Mouse (Mus musculus) right cerebral cortex, postnatal 14 days (tissue): ENCODE results near the gene Fignl2.

Experiments
- DNase-seq: peaks from one replicate; pipeline ENCODE4 v3.0.0; 2022

Fignl2 gene

DNA sequence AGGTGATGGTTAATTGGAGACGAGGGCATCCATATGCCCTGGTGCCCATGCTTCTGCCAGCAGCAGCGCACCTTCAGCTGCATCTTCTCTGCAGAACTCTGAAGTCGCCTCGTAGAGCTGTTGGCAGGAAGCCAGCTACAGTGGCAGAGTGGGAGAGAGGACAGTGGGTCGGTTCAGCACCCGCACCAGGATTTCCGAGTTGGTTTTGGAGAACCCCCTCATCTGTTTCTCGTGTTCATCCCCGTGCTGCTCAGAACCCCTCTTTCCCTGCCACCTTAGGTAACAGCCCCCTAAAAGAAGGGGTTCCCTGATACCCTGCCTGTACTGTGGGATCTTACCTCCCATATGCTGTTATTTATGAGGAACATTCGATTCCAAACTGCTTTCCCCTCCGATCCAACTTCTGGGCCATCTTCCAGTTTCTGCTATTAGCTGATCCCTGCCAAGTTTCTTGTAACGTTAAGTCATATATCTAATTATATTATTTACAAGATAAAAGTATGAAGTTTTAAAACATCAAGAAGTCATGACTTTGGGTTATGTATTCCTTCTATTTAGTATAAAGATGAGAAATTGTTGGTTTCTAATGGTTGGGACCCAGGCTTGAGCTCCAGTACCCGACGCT is 69.9 kb downstream of the Fignl2 start:
- peak; percentile 66 for DNase-seq

DNA sequence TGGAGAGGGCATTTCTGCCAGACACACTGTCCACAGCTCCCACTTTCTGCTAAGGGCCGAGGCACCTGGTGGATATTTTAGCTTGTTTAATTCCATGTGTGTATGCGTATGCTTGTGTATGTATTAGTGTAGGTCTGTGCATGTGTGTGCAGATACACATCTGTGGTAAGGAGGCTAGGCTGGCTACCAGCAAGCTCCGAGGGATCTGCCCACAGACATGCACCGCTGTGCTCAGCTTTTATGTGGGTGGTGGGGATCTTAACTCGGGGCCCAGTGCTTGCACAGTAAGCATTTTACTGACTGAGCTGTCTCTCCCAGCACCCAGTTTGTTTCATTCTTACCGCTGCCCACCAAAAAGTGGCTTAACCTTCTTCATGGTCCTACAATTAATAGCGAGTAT is 71.1 kb downstream of the Fignl2 start:
- DNase-seq = no peak

DNA sequence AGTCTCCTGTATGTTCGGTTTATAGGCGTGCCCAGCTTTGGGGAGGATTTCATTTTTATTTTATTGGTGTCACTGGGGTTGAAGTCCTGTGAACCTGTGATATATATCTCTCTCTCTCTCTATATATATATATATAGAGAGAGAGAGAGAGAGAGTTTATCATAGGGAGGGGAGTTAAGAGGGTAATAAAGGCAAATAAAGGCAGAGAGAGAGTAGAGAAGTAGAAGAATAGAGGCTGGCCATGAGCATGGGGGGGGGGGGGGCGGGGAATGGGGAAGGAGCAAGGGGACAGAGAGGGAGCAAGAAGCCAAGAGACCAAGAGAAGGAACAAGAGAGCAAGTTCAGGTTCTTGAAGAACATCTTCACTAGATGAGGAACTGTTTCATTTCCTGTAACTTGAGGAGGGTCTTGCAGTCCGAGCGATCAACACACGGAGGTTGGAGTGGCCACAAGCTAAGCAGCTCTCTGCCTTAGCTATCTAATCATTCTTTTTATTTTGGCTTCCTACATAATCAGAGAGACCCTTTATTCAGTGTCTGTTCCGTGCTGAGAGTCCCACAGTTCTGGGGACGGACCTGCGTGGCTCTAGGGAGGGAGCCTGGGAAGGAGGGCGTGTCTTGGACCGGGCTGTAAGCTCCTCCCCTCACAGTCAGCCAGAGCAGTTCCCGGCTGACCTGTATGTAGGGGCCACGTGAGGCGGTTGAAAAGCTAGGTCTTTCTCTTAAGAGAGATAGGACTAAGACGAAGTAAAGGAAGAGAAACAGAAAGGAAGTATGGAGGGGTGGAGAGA is 71.9 kb downstream of the Fignl2 start:
- no peak for DNase-seq

DNA sequence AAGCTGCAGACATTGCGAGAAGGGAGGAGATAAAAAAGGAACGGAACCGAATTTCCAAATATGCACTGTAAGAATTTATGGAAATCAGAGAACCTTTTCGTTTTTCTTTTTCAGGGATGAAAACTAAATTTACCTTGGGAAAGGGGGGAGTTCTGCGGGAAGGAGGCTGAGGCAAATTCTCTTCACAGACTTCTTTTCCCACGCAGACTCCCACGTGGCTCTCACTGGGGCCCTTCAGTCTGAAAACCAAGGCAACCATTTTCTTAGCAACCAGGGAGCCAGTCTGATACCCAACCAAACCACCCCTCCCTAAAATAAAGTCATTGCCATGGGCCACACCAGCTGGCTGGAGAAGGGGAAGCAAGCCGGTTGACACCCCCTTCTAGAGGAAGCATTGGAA is 72.7 kb downstream of the Fignl2 start:
- peak; percentile 43 for DNase-seq

DNA sequence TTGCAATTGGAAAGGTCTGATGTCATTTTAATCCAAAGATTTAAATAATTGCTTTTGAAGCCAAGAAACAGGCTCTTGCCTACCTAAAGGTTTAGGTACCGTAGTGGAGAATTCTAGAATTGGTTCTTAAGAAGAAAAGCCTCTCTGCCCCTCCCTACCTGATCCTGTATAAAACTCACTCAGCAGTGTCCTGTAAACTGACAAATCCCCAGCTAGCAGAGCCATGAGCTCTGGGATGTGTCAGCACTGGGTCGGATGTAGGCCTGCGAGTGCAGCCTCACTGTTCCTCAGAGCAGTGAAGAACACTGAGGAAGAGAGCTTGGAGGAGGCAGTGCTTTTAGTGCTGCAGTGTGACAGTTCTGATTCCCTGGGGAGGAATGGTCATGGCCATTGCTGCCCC is 73.8 kb downstream of the Fignl2 start:
- no peak for DNase-seq

DNA sequence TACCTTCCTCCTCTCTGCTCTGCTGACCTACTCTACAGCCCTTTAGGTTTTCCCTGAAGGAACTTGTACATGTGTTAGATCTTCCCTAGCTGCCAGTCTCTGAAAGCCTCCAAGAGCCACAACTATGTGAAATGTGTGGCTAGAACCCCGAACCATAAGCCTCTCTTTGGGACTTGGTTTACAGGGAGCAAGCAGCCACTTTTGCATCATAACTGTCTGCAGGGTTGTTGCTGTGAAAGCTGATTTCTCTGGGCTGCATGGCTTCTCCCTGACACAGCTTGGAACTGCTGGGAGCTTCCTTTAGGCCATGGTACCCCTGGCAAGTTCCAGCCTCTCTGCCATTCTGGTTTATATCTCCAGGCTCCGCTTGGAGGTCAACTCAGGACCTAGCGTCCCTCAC is 75.9 kb downstream of the Fignl2 start:
- no peak for DNase-seq

DNA sequence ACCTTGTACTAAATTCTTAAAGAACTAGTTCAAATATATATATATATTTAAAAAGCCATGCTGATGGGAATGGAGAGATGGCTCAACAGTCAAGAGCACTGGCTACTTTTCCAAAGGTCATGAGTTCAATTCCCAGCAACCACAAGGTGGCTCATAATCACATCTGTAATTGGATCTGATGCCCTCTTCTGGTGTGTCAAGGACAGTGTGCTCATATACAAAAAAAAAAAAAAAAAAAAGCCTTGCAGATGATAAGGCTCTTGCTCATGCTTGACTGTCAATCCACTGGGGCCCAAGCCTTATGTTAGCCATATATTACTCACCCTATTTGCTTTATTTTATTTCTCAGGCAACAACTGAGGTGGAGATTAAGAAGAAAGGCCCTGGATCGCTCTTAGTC is 76.7 kb downstream of the Fignl2 start:
- DNase-seq = no peak
